Mouse (Mus musculus): ENCODE data around the gene Sema5a. TPM values are rescaled to one million over a fixed set of nuclear protein-coding genes. Genes with fewer than 3 reads are reported as not detected.

Sema5a gene
- polyA plus RNA-seq, 1 experiment from 2014 or later = 24.9 TPM

- H3K4me3 ChIP-seq (ENCODE audit: low read depth, low read length) = no peak overlapping the region
- H3K9ac ChIP-seq (ENCODE audit: low read length) = no peak overlapping the region
- H3K27me3 ChIP-seq (replicated peaks; ENCODE audit: control insufficient read depth, insufficient read depth, low read length) = no peaks in the 10 kb centered on the region
- 64% methylated on average over 6 of the region's 6 CpGs for WGBS
- H3K9me3 ChIP-seq (ENCODE audit: control insufficient read depth, low read length) = no peaks in the 10 kb centered on the region
- DNase-seq (ENCODE audit: low spot score) (no peak), ATAC-seq (replicated peaks; ENCODE audit: low FRiP score, low TSS enrichment, low read depth) (no peak)
- no peak overlapping the region for H3K27ac ChIP-seq (ENCODE audit: low read depth)
- H3K36me3 ChIP-seq (ENCODE audit: control insufficient read depth, insufficient read depth, low read length) = no peaks in the 10 kb centered on the region
- no peak overlapping the region for H3K4me2 ChIP-seq (ENCODE audit: low read length)
- peaks cover 5% of the 10 kb centered on the region for H3K4me1 ChIP-seq (replicated peaks; ENCODE audit: control insufficient read depth, insufficient read depth, low read length)
Observed at GRCm38 (mm10) chr15:32298525-32298924, 53.9 kb downstream of the Sema5a start.

DNA sequence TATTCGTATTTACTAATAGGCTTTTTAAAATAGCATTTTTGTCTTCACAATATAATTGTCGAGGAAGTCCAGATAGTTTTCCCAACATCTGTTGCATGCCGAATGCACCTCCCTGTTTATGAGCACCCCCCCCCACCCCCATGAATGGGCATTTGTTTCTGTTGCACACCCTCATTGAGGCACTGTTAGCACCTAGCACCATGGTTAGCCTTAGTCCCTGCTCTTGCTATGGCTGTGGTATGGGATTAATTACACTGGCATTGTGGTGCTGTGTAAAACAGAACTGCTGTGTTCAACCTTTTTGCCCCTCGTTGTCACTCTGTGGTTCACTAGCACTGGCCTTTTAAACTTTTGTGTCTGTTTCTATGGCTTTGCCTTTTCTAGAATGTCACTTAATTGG, 56.4 kb downstream of the Sema5a start:
- Histone ChIP-seq H3K36me3 (ENCODE audit: control insufficient read depth, insufficient read depth, low read length) (no peaks in the 10 kb centered on the region), H3K27me3 (replicated peaks; ENCODE audit: control insufficient read depth, insufficient read depth, low read length) (no peaks in the 10 kb centered on the region), H3K4me2 (ENCODE audit: low read length) (no peak overlapping the region), H3K9me3 (ENCODE audit: control insufficient read depth, low read length) (no peaks in the 10 kb centered on the region), H3K4me1 (replicated peaks; ENCODE audit: control insufficient read depth, insufficient read depth, low read length) (peaks cover 7% of the 10 kb centered on the region), H3K4me3 (ENCODE audit: low read depth, low read length) (no peak overlapping the region), H3K27ac (ENCODE audit: low read depth) (no peak overlapping the region), H3K9ac (ENCODE audit: low read length) (no peak overlapping the region)
- ATAC-seq (replicated peaks; ENCODE audit: low FRiP score, low TSS enrichment, low read depth) (no peak), DNase-seq (ENCODE audit: low spot score) (no peak)
- WGBS = 85% methylated on average over 4 of the region's 4 CpGs

DNA sequence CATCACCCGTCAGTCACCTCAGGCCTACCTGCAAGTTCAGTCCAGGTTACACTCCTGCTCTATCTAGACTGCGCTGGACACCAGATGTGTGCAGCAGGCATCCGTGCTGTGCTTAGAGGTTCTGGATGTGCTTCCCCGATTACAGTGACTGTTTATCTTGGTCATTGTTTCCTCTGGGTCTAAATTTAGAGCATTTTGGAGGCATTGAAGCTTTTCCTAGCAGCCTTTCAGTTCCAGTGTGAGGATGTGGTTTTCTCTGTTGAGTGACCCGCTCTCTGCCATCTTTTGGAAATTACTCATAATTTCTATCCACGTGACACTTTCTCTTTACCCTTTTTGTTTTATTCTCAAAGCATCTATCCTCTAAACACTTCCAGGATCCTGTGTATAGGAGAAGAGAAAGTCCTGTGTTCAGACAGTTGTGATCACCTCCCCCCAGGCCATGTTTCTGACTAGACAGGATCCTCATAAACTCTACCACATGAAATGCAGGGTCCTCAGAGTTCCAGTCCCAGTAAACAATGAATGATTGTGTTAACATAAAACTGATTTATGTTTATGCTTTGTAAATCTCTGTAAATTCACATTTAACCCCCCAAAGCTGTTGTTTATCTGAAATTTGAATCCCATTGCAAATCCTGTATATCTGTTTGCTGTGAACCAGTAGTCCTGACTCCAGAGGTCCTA, 62.1 kb downstream of the Sema5a start:
- H3K27me3 ChIP-seq (replicated peaks; ENCODE audit: control insufficient read depth, insufficient read depth, low read length) = no peaks in the 10 kb centered on the region
- 46% methylated on average over 6 of the region's 6 CpGs for WGBS
- no peak for DNase-seq (ENCODE audit: low spot score)

DNA sequence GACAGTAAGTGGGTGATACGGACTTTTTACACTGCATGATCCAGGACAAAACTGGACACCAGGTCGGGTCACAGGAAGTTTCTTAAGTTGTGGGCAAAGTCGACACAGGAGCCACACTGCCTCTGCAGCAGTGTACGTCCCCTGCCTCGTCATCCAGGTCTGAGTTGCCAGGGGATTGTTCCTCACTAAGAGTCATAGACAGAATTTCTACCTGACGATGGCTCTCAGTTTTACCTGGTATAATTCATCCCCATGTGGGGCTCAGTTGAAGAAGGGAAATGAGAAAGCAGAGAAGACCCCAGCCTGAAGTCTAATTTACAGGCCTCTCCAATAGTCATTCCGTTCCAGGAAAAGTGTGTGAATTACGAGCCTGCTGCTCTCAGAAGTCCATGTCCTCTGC, 66.2 kb downstream of the Sema5a start:
- no peak overlapping the region for H3K9ac ChIP-seq (ENCODE audit: low read length)
- ATAC-seq (replicated peaks; ENCODE audit: low FRiP score, low TSS enrichment, low read depth) = no peak

More for the DNA sequence above, 62.1 kb downstream of the Sema5a start:
- H3K4me1 ChIP-seq (replicated peaks; ENCODE audit: control insufficient read depth, insufficient read depth, low read length) = peaks cover 23% of the 10 kb centered on the region
- no peak overlapping the region for H3K4me2 ChIP-seq (ENCODE audit: low read length)
- no peak overlapping the region for H3K9ac ChIP-seq (ENCODE audit: low read length)
- H3K36me3 ChIP-seq (ENCODE audit: control insufficient read depth, insufficient read depth, low read length) = no peaks in the 10 kb centered on the region
- no peak overlapping the region for H3K4me3 ChIP-seq (ENCODE audit: low read depth, low read length)
- no peaks in the 10 kb centered on the region for H3K9me3 ChIP-seq (ENCODE audit: control insufficient read depth, low read length)
- H3K27ac ChIP-seq (ENCODE audit: low read depth) = peak overlapping the region; percentile 38; the same call in 1 of the 2 replicates
- ATAC-seq (replicated peaks; ENCODE audit: low FRiP score, low TSS enrichment, low read depth) = no peak

GRCm38 (mm10) chr15:32311287-32311686, 66.7 kb downstream of the Sema5a start:
- no peak overlapping the region for H3K9ac ChIP-seq (ENCODE audit: low read length)
- no peak for DNase-seq (ENCODE audit: low spot score)
- 57% methylated on average over 8 of the region's 8 CpGs for WGBS
- no peak overlapping the region for H3K4me2 ChIP-seq (ENCODE audit: low read length)
- no peak overlapping the region for H3K4me3 ChIP-seq (ENCODE audit: low read depth, low read length)
- ATAC-seq (replicated peaks; ENCODE audit: low FRiP score, low TSS enrichment, low read depth) = no peak
- no peaks in the 10 kb centered on the region for H3K9me3 ChIP-seq (ENCODE audit: control insufficient read depth, low read length)
- no peak overlapping the region for H3K27ac ChIP-seq (ENCODE audit: low read depth)
- peaks cover 14% of the 10 kb centered on the region for H3K4me1 ChIP-seq (replicated peaks; ENCODE audit: control insufficient read depth, insufficient read depth, low read length)
- H3K36me3 ChIP-seq (ENCODE audit: control insufficient read depth, insufficient read depth, low read length) = no peaks in the 10 kb centered on the region
- H3K27me3 ChIP-seq (replicated peaks; ENCODE audit: control insufficient read depth, insufficient read depth, low read length) = no peaks in the 10 kb centered on the region

More for the DNA sequence above, 66.2 kb downstream of the Sema5a start:
- H3K4me1 ChIP-seq (replicated peaks; ENCODE audit: control insufficient read depth, insufficient read depth, low read length) = peaks cover 16% of the 10 kb centered on the region
- no peak overlapping the region for H3K4me3 ChIP-seq (ENCODE audit: low read depth, low read length)
- H3K27me3 ChIP-seq (replicated peaks; ENCODE audit: control insufficient read depth, insufficient read depth, low read length) = no peaks in the 10 kb centered on the region
- no peak overlapping the region for H3K27ac ChIP-seq (ENCODE audit: low read depth)
- H3K9me3 ChIP-seq (ENCODE audit: control insufficient read depth, low read length) = no peaks in the 10 kb centered on the region
- H3K36me3 ChIP-seq (ENCODE audit: control insufficient read depth, insufficient read depth, low read length) = no peaks in the 10 kb centered on the region
- no peak overlapping the region for H3K4me2 ChIP-seq (ENCODE audit: low read length)
- 67% methylated on average over 8 of the region's 8 CpGs for WGBS
- no peak for DNase-seq (ENCODE audit: low spot score)

GRCm38 (mm10) chr15:32317074-32317473, 72.5 kb downstream of the Sema5a start:
- Histone ChIP-seq H3K27ac (ENCODE audit: low read depth) (no peak overlapping the region), H3K4me2 (ENCODE audit: low read length) (no peak overlapping the region), H3K9me3 (ENCODE audit: control insufficient read depth, low read length) (no peaks in the 10 kb centered on the region), H3K4me3 (ENCODE audit: low read depth, low read length) (no peak overlapping the region), H3K36me3 (ENCODE audit: control insufficient read depth, insufficient read depth, low read length) (no peaks in the 10 kb centered on the region), H3K4me1 (replicated peaks; ENCODE audit: control insufficient read depth, insufficient read depth, low read length) (no peaks in the 10 kb centered on the region; the same call in 1 of the 2 replicates), H3K9ac (ENCODE audit: low read length) (no peak overlapping the region), H3K27me3 (replicated peaks; ENCODE audit: control insufficient read depth, insufficient read depth, low read length) (no peaks in the 10 kb centered on the region)
- whole genome bisulfite sequencing = 90% methylated on average over 5 of the region's 5 CpGs
- DNase-seq (ENCODE audit: low spot score) (no peak), ATAC-seq (replicated peaks; ENCODE audit: low FRiP score, low TSS enrichment, low read depth) (no peak)

DNA sequence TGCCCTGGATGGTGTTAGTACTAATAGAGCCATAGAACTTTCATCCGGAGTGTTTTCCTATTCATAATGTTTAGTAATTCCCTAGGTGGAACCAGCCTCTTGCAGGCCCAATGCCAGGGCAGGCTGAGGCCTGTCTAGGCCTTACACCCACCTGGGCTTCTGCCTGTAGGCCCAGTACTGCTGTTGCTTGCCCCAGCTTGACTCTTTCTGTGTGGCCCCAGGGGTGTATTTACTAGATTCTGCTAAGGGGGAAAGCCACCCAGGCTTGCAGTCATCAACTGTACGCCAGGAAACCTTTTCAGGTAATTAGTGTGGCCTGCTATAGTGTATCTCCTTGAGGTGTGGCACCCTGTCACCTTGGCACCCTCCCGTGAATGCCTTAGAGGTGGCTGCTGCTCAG, 76.1 kb downstream of the Sema5a start:
- Histone ChIP-seq H3K27me3 (replicated peaks; ENCODE audit: control insufficient read depth, insufficient read depth, low read length) (no peaks in the 10 kb centered on the region), H3K36me3 (ENCODE audit: control insufficient read depth, insufficient read depth, low read length) (no peaks in the 10 kb centered on the region), H3K4me3 (ENCODE audit: low read depth, low read length) (no peak overlapping the region), H3K4me2 (ENCODE audit: low read length) (no peak overlapping the region), H3K27ac (ENCODE audit: low read depth) (no peak overlapping the region), H3K9ac (ENCODE audit: low read length) (no peak overlapping the region), H3K4me1 (replicated peaks; ENCODE audit: control insufficient read depth, insufficient read depth, low read length) (no peaks in the 10 kb centered on the region), H3K9me3 (ENCODE audit: control insufficient read depth, low read length) (no peaks in the 10 kb centered on the region)
- WGBS = 88% methylated on average over 3 of the region's 3 CpGs
- no peak for ATAC-seq (replicated peaks; ENCODE audit: low FRiP score, low TSS enrichment, low read depth)
- DNase-seq (ENCODE audit: low spot score) = no peak

GRCm38 (mm10) chr15:32322455-32323220, 78.0 kb downstream of the Sema5a start:
- Histone ChIP-seq H3K4me3 (ENCODE audit: low read depth, low read length) (no peak overlapping the region), H3K9ac (ENCODE audit: low read length) (no peak overlapping the region), H3K27ac (ENCODE audit: low read depth) (no peak overlapping the region), H3K4me2 (ENCODE audit: low read length) (no peak overlapping the region), H3K27me3 (replicated peaks; ENCODE audit: control insufficient read depth, insufficient read depth, low read length) (no peaks in the 10 kb centered on the region), H3K4me1 (replicated peaks; ENCODE audit: control insufficient read depth, insufficient read depth, low read length) (no peaks in the 10 kb centered on the region), H3K36me3 (ENCODE audit: control insufficient read depth, insufficient read depth, low read length) (no peaks in the 10 kb centered on the region), H3K9me3 (ENCODE audit: control insufficient read depth, low read length) (no peaks in the 10 kb centered on the region)
- DNase-seq (ENCODE audit: low spot score) (no peak), ATAC-seq (replicated peaks; ENCODE audit: low FRiP score, low TSS enrichment, low read depth) (no peak)
- WGBS = 86% methylated on average over 5 of the region's 5 CpGs

All from intestine, embryonic 14.5 days (tissue).